Mouse (Mus musculus): ENCODE measurements around the gene Lims1.
"Not testable (repeated sequence)": the region's sequence is repeated elsewhere in the genome, so short reads cannot be mapped to it uniquely, and the experiment has no call there.

The Lims1 gene

DNA sequence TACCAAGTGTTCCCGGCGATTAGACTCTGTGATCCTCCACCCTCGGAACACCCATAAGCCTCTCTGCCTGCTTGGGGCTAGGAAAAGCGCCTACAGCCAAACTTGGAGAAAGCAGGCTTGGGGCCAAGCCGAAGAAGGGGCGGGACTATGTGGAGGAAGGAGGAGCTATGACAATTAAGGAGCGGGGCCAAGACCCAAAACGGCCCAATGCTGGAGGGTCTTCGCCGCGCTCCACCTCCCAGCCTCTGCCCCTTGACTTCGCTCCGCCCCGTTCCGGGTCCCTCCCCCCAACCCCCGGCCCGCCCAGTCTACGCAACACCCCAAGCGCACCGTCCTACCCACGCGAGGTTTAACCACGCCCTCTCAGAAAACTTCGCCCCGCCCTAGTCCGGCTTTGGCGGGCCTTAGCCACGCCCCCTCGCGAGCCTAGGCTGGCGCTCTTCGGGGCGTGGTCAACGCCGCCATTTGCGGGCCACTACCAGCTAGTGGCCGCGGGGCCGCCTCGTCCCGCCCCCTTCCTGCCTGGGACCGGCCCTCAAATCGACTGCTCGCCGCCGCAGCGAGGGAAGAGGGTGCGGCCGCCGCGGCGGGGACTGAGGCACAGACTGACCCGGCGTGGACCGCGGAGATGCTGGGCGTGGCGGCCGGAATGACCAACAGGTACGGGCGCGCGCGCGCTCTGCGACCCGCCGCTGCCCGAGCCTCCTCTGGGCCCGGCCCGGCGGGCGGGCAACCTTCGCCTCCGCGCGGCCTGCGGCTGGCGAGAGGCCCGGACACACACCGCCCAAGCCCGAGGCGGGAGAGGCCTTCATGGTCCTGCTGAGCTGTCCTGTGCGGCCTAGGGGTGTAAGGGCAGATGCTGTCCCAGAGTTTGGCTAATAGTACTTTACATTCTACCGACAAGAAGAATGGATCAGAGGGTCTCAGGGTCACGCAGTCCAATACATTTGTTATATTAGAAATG lies at the start of gene Lims1:
Lims1 (plus strand) TSS at position 439 of the 964 bp plus-strand sequence.
- DNase-seq (ENCODE audit: low read depth), result peak; percentile 99

DNA sequence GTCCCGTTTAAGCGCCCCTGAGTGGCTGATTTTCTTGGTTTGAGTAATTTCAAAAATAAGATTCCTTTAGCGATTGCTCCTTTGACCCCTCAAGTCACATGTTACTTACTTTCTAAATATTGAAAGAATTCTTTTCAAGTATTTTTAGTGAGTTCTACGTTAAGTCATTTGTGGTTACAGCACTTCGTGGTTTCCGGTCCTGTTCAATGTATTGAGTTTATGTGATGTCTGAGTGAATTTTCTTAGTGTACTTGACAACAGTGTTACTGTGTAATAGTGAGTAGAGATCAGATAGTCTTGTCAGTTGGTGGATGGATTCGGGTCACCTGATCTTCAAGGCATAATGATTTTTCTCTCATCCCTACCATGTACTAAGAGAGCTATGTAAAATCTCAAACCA lies 41.0 kb upstream of the Lims1 start:
- no peak for DNase-seq (ENCODE audit: low read depth)

- no peak for DNase-seq (ENCODE audit: low read depth)
These were observed 32.5 kb upstream of the Lims1 start for GRCm38 (mm10) chr10:58290742-58291141.

GRCm38 (mm10) chr10:58294246-58294645 lies 29.0 kb upstream of the Lims1 start:
- DNase-seq (ENCODE audit: low read depth), result no peak

GRCm38 (mm10) chr10:58295605-58296004 lies 27.7 kb upstream of the Lims1 start:
- DNase-seq (ENCODE audit: low read depth), result no peak

- no peak for DNase-seq (ENCODE audit: low read depth)
These were observed 18.3 kb upstream of the Lims1 start for GRCm38 (mm10) chr10:58304996-58305395.

DNA sequence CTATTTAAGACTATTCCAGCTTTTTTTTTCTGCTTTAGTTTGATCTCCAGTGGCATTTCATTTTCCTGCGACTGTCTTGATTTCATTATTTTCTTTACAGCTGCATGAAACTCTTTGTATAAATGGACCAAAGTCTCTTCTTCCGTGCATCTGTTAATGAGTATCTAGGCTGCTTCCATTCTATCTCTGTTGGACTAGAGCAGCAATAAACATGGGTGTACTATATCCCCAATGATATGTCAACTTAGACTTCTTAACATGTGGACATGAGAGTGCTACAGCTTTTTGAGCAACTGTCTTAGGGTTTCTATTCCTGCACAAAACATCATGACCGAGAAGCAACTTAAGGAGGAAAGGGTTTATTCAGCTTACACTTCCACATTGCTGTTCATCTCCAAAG lies 16.4 kb upstream of the Lims1 start:
- no peak for DNase-seq (ENCODE audit: low read depth)

- DNase-seq (ENCODE audit: low read depth), result peak; percentile 39
These were observed 12.5 kb upstream of the Lims1 start for GRCm38 (mm10) chr10:58310791-58311190.

GRCm38 (mm10) chr10:58312887-58313286 lies 10.4 kb upstream of the Lims1 start:
- peak; percentile 41 for DNase-seq (ENCODE audit: low read depth)

DNA sequence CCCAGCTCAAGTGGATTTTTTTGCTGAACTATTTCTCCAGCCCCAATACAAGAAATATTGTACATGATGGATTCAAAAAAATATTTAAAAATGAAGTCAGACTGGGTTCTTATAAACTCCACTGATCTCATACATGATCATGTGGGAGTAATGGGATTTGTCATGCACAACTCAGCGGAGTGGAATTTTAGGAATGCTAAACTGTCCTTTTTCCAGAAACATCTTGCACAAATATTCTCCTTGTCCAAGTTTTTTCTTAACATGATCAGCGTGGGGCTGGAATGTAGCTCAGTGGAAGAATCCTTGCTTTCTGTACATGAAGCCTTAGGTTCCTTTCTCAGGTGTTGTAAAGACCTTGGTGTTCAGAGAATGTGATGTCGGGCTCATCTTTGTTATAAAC lies 2.4 kb upstream of the Lims1 start:
- no peak for DNase-seq (ENCODE audit: low read depth)

- peak; percentile 57 for DNase-seq (ENCODE audit: low read depth)
These were observed 772 bp upstream of the Lims1 start for GRCm38 (mm10) chr10:58322361-58323027.

DNA sequence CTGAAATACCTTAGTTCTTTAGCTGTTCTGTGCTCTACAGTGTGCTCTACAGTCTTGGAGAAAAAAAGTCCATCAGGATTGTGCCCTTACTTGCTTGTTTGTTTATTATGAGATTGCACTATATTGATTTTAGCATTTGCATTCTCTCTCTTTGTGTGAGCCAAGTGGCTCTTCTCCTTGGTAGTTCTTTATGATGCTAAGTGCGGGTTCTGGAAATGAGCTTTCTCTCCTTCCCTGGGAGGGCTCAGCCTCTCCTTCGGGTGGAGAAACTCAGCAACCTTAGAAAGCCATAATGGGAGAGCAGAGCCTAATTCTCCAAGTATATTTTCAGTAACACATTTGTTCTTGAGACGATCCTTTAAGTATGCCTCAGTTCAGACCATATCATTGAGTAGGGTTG lies 3.0 kb downstream of the Lims1 start:
- DNase-seq (ENCODE audit: low read depth), result no peak

DNA sequence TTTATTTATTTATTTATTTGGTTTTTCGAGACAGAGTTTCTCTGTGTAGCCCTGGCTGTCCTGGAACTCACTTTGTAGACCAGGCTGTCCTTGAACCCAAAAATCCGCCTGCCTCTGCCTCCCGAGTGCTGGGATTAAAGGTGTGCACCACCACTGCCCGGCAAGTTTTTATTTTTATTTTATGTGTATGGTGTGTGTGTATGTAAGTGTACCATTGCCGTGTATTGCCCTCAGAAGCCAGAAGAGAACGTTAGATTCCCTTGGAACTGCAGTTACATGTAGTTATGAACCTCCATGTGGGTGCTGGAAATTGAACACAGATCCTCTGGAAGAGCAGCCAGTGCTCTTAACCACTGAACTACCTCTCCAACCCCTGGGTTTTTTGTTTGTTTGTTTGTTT lies 4.6 kb downstream of the Lims1 start:
- DNase-seq (ENCODE audit: low read depth), result not testable (repeated sequence)

- DNase-seq (ENCODE audit: low read depth), result no peak
These were observed 5.3 kb downstream of the Lims1 start for GRCm38 (mm10) chr10:58328517-58329108.

DNA sequence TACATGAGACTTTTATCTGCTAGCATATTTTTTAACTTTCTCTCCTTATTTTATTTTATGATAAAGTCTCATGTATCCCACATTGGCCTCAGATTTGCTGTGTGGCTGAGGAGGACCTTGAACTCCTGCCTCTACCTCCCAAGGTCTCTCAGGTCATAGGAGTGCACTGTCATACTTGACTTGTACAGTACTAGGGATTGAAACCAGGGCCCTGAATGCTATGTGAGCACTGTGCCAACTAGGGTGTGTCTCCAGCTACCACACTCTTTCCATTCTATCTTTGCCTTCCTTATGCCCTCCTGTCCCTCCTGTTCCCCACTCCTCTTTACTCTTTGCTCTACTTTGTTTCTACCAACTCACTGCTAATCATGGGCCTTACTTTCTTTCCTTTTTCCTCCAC lies 7.4 kb downstream of the Lims1 start:
- DNase-seq (ENCODE audit: low read depth), result no peak

DNA sequence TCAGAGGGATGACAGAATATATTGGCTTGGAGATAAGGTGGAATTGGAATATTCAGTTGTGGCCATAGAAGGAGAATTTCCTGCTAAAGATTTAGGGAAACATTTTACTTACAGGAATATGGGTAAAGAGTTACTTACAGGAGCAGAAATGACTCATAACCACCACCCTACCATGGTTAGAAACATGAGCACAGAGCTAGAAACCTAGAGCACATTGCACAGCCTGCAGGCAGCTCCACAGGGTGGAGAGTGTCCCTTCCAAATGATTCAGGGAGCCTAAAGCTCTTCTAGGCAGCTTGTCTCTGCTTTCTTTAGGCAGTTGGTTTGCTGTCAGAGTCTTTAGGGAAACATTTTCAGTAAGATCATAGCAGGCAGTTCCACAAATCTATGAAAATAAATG lies 8.5 kb downstream of the Lims1 start:
- peak; percentile 86 for DNase-seq (ENCODE audit: low read depth)

DNA sequence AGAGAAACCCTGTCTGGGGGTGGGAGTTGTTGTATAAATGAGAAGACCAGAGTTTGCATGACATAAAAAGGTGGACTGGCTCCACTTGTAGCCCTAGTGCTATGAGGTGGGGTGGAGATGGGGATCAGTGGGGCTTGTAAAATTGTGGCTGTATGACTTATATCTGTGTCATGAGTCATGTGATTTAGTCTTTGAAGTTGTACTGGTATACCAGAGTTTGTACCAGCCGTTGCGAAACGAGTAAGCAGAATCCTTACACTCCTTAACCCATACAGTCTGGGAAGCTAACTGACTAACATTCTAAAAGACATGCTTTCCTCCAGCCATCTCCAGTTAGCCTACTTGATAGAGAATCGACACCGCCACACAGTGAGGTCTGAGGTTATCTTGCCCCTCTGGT lies 10.1 kb downstream of the Lims1 start:
- peak; percentile 83 for DNase-seq (ENCODE audit: low read depth)

GRCm38 (mm10) chr10:58336156-58336555 lies 12.9 kb downstream of the Lims1 start:
- DNase-seq (ENCODE audit: low read depth), result no peak

DNA sequence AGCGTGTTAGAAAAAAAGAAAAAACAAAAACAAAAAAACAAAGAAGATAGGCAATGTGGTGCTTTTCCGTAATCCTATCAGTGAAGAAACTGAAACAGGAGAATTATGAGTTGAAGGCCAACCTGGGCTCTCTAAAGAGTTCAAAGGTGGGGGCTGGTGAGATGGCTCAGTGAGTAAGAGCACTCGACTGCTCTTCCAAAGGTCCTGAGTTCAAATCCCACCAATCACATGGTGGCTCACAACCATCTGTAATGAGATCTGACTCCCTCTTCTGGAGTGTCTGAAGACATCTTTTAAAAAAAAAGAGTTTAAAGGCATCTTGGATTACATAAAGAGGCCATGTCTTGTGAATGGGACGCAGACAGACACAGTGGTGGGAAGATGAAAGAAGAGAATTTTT lies 13.8 kb downstream of the Lims1 start:
- DNase-seq (ENCODE audit: low read depth), result not testable (repeated sequence)

- no peak for DNase-seq (ENCODE audit: low read depth)
These were observed 15.3 kb downstream of the Lims1 start for GRCm38 (mm10) chr10:58338590-58338989.

GRCm38 (mm10) chr10:58341685-58342084 lies 18.4 kb downstream of the Lims1 start:
- DNase-seq (ENCODE audit: low read depth), result peak; percentile 53

DNA sequence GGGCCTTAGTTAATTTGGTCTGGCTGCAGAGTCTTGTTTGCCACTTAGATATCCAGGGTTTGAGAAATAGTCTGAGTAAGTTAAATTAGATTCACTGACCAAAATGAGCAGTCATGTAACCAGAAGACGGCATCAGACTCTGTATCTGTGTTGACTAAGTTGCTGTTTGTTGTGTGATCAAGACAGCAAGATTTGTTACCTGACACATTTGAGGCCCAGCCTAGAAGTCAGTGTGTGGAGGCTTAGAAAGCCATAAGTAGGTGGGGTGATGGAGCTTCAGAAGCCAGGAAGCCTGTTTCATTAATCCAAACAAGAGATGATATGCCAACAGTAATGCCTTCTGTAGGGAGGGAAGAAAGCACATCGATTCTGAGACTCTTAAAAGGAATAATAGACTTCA lies 18.9 kb downstream of the Lims1 start:
- DNase-seq (ENCODE audit: low read depth), result no peak

DNA sequence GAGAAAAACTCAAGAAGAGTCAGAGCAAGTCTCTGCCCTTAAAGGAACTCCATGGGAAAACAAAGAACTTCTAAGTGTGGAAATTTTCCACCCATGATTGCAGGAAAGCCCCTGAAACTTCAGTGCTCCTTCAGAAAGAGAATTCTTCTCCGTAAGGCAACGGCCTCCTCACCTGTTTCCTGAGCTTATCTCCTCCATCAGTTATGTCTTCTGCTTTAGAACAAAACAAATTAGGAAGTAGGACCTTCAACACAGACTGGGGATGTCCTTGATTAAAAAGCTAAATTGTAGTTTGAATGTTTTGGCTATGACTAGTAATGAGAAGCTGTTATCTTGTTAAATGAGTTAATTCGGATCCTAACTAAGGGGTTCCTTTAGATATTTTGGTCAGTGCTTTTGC lies 20.3 kb downstream of the Lims1 start:
- no peak for DNase-seq (ENCODE audit: low read depth)
